Mouse (Mus musculus): Measurements from ENCODE around the gene Shld1. TPM values are rescaled to one million over a fixed set of nuclear protein-coding genes. Genes with fewer than 3 reads are reported as not detected.

Gene Shld1
- total RNA-seq, 1 experiment from 2014 or later: 13.8 TPM

DNA sequence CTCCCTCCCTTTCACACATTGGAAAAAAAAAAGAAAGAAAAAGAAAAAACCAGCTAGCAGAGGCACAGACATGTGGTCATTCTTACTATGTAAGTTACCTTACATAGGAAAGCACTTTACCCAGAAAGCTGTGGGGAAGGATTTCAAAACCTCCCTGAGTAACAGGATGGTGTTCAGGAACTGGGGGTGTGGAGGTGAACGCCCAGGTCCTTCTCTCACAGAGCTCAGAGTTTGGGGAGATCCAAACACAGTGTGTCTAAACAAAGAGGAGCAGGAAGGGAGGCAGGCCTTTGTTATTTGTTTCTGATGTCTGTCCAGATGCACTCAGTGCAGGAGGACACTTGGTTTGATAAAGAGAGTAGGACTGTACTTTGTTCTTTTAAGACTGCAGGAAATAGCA is 5.6 kb downstream of the Shld1 start:
- DNase-seq: no peak

DNA sequence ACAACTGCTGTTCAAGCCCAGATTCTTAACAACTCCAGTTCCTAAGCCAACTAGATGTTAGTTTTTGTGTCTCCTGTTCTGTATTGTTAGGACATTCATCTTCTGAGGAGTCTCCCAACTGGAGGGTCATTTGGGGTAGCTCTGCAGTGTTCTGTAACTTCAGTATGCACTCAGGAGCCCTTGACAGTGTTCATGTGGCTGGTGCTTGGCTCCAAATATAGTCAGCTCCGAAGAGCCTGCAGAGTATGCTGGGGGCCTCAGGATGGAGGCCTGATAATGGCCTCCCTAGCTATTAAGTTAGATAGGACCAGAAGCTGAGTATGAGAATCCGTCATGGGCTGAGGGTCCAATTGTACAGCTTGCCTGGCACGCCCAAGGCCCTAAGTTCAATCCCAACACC is 7.2 kb downstream of the Shld1 start:
- no peak for DNase-seq

DNA sequence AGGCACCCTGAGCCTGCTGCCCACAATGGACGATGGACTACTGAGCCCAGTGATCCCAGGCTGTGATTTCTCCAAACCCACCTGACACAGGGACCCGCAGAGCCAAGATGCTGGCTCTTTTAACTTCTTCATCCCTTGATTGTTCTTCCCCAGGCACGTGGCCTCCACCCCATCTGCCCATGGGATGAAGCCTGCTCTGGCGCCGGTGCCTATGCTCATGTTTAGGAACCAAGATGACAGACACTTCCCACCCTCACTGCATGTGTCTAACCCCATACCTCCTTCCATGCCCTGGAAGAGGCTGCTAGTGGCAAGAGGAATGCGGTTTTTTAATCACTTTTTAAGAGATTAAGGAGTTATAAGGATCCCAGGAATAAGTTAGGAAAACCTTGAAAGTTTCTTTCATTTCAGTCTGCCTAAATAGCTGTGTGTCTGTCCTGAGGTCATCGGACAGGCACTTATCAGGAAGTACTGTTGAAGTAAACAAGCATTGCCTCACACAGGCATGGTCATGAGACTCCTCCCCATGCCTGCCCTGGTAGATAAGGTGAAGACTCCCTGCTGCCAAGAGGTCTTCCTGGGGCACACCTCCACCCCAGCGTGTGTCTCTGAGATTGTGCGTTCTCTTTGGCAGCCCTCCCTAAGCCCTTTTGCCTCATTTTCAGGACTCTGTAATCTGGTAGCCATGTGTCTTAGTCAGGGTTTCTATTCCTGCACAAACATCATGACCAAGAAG is 8.8 kb downstream of the Shld1 start:
- DNase-seq: no peak

DNA sequence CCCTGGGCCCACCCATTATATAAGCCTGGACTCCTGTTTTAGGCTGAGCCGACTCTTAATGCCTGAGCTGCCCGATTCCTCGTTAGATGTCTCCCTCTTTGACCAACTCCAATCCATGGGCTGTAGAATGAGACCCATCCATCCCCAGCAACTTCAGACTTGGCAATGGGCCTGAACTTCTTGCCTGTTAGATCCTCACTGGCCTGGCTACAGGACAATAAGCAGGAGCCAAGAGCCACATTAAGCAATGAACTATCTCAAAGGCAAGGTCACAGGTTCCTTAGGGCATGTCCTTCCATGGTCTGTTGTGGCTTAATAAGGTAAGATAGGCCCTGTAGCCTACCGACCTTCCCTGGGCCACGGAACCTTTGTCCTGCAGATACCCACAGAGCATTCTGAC is 9.8 kb downstream of the Shld1 start:
- DNase-seq: no peak

DNA sequence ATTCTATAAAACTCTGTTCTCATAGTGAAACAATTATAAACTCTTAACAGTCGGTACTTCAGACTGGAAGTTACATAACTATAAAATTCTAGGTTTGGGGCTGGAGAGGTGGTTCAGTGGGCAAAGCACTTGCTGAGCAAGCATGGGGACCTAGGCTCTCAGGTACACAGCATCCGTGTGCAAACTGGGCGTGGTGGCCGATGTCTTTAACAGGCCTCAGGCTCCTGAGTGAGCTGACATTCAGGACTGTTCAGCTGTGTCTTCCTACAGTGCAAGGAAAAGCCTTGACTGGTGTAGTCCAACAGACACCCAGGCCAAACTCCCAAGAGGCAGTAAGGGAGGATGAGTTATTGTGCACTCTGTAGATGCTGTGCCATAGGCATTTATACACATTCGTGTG is 10.5 kb downstream of the Shld1 start:
- no peak for DNase-seq

DNA sequence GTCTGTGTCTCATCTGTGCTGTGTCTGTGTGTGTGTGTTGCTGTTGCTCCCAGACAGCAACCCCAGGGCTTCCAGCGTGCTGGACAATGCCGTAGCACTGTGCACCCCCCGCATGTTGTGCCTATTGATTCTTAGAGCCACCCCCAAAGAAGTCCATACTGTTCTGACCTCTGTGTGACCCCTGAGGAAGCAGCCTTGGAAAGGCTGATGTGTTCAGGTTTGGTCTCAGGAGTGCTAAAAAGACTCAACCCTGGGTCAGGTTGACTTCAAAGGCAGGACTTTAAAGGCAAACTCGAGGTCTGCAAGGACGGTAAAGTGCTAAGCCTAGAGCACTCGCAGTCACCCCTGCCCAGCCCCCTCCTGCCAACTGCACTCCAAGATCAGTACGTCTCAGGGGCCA is 11.0 kb downstream of the Shld1 start:
- DNase-seq: no peak

DNA sequence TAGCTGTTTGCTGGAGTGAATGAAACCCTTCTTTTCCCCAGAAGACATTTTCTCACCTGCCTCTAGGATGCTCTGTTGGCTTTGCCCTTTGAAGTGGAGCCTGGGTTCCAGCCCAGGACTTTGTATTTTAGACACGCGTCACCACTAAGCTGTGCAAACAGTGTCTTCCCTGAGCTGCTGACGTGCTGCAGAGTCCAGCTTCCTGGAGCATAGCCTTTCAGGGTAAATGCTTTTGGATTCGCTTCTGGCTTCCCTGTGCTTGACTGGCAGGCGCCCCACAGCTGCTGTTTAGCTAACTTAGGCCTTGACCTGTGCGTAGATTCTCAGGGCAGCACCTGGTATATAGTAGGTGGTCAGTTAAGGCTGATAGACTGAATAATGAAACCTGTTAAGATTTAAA is 11.7 kb downstream of the Shld1 start:
- no peak for DNase-seq

DNA sequence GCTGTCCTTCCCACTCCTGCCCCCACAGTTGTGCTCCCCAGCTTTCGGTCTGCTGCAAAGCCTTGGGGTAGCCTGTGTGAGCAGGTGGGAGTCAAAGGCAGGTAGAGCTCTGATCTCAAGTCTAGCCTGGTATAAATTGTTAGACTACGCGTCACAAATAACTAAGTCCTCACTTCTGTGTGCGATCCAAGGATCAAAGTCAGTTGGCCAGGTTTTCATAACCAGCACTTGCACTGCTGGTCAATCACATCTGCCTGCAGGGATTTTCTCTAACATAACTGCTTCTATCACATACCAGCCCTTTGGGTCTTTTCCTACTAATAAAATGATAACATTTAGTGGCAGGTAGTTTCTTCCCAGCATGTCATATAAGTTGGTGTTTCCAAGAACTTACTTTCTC is 14.2 kb downstream of the Shld1 start:
- DNase-seq: no peak

DNA sequence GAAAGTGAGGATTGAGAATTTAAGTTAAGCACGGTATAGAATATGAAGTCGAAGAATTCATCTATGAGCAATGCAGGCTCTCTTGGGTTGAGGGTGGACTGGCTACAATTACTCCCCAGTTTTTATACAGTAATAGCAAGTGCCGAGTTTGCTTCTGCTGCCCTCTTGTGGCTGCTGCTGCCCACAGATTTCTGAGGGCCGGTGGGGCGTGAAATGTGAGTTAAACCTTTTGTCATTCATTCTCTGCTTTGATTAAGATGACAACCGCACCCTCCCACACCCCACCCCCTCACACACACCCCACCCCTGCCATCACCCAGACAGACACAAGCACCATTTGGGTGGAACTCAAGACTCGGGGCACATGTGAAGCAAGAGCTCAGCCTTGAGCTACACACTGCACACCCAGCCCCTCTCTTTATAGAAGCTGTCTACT is 14.7 kb downstream of the Shld1 start:
- peak; percentile 77 for DNase-seq

DNA sequence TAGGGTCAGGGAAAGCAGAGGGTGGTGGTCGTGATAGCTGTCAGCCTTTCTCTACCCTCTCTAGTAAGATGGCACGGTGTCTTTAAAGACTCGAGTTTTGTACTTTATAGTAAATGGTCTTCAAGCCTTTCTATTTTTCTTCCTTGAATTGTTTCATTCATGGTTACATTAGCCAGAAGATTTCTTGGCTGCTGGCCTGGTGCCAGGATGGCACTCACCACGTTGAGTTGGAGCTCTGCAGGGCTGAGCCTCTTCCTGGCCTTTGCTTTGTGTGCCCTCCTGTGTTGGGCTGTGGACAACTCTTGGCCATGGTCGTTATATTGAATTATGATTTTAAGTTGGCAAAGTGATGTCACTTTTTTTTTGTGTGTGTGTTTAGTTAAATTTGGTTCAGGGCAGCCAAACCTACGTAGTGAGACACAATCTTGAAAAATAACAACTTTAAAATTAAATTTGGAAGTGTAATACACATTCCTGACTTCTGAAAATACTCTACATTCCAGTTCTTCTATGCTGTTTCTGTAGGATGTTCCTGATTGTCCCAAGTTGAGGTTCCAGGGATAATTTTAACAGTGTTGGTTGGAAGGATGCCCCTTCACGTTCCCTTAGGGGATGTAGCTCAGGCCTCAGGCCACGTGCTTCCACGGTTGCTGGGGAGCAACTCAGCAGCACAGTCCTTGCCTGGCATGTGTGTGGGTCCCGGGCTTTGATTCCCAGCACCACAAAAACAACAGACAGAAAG is 18.7 kb downstream of the Shld1 start:
- peak; percentile 61 for DNase-seq

DNA sequence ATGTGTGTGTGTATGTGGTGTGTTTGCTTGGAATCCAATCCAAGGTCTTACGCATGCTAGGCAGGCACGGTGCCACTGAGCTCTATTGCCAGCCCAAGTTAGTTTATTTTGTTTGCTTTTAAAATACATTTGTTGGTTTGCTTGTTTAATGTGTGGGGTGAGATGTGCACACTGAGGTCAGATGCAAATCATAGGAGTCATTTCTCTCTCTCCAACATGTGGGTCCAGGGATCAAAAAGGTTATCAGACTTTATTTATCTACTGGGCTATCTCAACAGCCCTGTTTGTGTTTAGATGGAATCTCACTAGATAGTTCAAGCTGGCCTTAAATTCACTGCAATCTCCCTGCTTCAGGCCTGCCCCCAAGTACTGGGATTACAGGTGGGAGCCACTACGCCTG is 19.6 kb downstream of the Shld1 start:
- DNase-seq: no peak

DNA sequence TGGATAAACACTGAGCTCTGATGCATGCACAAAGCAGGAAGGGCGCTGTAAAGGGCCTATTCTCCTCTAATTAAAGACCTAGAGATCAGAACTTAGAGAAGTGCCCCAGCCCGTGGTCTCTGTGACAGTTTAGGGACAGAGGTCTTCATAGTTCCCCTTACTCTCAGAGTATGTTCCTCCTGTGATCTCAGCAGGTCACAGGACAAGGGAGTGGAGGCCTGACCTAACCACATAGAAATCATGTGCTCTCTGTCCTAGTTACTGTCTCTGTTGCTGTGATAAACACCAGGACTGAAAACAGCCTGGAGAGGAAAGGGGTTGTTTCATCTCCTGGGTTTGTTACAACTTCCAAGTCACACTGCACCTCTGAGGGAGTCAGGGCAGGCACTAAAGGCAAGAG is 23.8 kb downstream of the Shld1 start:
- DNase-seq: no peak

DNA sequence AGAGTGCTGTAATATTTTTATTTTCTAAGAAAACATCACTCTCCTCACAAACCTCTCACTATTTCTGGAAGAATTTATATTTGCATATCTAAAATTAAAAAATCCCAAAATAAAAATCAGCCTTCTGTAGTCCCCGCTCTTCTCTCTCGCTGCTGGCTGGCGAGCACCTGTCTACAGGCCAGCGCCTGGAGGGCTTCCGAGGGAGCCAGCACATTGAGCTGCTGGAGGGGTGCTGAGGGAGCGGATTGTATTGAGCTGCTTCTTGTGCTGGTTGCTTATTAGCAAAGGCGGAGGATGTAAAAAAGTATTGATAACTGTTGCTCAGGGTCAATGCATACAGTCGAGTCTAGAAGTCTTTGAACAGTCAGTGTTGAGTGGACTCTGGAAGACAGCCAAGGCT is 25.3 kb downstream of the Shld1 start:
- no peak for DNase-seq

DNA sequence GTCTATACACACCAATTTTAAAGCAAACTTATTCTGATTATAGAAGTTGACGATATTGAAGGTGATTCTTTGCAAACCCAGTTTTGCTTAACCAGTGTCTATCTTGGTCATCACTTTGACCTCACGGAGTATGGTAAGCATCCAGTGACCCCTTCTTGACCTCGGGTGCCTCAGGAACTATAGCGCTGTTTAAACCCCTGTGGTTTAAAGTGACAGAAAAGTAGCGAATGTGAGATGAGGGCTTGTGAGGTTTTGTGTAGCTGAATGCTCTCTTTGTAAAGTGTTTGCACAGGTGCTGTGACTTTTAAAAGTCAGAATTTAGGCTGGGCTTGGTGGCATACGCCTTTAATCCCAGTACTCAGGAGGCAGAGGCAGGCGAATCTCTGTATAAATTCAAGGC is 27.8 kb downstream of the Shld1 start:
- no peak for DNase-seq

DNA sequence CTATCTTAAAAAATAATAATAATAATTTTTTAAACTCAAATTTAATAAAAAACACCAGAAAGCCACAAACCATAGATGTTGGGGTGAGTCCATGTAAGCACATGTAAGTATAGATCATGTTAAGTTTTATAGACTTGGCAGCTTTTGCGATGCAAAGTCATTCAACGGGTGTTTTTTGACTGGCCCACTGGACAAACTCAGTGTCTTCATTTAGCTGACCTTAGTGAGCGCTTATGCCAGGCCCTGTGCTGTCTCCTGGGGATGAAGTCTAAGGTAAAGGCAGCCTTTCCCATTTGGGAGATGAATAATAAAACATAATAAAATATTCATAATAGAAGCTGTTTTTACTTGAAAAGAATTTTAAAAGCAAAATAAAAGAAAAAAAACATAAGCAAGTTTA is 28.2 kb downstream of the Shld1 start:
- DNase-seq: no peak

DNA sequence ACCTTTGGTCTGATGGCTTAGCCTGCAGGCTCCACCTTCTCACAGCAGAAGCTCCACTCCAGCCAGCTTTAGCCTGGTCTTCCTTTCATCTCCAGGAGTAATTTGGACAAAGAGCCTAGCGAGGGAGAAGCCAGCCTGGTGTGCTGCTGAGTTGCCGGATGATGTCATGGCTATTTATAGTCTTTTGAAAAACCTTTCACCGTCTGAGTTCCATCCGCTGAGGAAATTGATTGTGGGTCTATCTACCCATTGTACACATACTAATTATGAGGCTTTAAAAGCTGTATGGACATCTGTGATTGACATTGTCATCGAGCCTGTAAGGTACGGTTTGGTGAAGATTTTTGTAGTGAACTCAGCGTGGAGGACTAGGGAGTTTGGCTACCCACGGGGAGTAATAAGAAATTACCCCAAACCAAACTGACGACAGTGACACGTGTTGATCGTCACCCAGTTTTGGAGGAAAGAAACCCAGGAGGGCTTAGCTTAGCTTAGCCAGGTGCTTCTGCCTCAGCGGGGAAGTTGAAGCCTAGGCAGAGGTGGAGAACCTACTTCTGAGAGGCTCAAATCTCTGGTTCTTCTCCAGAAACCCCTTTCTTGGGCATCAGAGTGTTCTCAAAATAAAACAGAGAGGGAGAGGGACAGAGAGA is 28.8 kb downstream of the Shld1 start:
- no peak for DNase-seq

DNA sequence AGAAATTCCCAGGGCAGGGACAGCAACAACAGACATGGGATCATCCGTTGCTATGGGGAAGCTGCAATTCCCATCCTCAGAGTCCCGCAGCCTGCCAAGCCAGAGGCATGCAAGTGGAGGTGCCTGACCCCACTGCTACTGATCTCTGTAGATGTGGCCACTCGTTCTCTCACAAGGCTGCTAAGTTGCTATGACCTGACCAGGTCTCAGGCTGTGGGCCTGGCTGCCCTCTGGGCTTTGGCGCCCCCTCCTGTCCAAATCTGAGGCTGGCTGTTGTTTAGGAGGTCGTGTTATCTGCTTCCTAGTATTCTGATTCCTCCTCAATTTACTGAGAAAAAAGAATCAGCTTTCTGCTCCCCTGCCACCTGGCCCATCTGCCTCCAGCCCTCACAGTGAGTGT is 29.4 kb downstream of the Shld1 start:
- peak; percentile 66 for DNase-seq

DNA sequence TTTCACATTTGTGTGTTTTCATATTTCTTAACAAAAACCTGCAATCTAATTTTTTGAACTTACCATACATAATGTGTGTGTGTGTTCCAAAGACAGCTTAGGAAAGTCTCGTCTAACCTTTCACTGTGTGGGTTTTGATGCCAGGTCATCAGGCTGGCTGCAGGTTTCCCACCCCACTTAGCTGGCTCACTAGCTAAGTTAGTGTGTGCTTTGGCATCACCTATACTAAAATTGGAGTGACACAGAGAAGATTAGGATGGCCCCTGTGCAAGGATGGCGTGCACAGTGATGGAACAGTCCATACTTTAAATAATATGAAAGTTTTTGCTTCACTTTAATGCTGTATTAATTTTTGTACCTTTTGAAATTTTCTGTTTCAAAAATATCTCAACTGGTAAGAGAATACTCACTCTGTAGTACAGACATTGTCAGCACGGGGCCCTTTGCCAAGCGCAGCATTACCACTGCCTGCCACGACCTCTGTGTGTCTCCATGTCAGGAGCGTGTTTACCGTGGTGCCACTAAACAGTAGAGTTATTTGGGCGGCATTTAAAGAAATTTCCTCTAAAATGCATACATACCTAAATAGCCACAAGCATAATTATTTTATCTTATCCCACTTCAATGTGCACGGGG is 30.3 kb downstream of the Shld1 start:
- DNase-seq: no peak

DNA sequence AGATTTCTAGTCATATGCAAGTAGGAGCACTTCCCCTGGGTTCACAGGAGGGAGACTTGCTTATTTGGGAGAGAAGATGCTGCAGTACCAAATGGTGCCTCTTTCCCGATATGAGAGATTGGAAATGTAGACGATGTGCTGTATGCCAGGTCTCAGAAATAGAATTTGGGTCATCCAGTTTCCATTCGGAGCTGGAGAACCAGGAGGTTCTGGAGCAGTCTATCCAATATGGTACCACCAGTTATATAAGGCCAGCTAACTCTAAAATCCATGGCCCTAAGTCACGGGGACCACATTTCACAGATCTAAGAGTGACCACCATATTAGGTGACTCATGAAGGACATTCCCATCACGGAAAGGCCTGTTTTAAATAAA is 30.8 kb downstream of the Shld1 start:
- DNase-seq: no peak

DNA sequence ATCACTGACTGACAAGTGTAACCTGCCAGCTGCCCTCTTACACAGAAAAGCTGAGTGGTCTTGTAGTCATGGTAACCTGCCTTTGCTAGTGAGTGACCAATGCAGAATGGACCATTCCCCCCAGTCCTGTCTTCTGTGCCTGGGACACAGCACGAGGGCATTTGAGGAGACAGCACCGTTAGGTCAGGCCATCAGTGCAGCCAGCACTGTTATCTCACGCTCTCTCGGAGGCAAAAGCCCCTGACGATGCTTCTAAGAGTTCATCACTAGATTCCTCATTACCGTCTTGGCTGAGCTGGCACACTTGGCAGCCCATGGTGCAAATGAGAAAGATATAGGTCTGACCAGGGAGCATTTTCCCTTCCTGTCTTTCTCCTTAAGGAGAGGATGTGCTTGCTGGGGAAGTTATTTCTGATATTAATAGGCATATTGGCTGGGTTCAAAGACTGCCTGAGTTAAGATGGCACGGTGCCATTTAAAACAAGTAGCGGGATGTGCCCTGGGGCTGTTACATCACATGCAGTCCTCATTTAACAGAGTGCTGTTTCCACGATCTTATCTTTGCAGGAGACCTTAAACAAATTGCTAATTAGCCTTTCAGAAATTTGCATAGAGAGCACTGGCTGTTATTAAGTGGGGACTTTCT is 34.3 kb downstream of the Shld1 start:
- DNase-seq: no peak

DNA sequence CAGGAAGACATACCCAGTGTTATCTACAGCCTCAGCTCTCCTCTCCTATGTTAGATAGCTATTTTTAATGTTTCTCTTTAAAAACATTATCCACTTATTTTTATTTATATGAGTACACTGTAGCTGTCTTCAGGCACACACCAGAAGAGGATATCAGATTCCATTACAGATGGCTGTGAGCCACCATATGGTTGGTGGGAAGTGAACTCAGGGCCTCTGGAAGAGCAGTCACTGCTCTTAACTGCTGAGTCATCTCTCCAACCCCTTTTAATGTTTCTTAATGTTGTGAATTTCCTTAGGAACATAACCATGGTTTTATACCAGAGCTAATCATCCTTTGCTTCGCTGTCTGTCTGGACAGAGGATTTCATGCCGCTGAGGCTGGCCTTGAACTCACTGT is 35.1 kb downstream of the Shld1 start:
- no peak for DNase-seq

DNA sequence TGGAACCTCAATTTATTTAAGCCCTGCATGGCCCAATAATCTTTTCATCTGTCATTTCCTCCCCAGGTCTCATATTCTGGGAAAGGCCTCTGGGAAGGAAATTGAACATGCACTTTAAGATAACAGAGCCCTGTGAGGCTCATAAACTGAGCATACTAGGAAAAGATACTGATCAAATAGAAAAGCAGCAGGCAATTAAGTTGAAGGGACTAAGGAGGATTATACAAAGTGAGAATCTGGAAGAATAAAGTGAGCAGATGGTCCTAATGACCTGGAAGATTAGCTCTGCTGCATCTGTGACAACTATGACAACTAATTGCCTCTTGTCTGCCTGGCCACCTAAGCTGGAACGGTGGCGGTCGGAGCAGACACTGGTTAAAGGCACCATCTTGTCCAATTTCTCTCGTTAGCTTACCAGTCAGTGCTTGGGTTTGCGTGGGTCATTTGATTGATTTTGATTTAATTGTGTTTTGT is 37.3 kb downstream of the Shld1 start:
- DNase-seq: no peak

DNA sequence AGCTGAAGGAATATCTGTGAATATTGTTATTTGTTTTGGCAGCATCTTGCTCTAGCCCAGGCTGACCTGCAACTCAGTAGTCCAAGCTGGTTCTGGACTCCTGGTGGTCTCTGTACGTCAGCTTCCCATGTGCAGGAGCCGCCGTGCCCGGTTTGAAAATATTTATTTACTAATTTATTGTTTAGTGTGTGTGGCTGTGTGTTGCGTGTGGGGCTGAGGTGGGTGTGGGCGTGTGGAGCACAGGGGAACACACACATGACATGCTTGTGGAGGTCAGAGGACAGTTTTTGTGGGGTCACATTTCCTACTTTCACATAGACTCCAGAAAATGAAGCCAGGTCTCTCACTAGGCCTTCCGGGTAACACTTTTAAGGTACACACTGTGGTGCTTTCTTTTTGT is 37.8 kb downstream of the Shld1 start:
- no peak for DNase-seq
